Mouse (Mus musculus): ENCODE data around the gene Ltc4s.

DNA sequence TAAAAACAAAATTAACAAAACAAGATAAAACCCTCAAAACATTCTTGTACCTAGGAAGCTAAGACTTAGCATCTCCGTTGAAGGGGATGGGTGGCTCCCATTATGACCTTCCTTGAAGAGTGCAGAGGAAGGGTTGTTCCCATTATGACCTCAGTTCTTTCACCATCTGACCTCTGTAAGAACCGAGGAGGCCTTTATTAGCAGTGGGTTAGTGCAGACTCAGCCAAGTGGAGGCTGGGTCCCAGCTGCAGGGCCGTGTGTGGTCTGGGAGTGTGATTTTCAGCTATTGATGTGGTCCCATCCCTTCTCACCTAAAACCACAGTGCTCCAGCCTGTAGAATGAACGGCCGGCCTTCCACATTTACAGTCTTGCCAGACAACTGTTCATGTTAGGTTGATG, 6.9 kb upstream of the Ltc4s start:
- TF ChIP-seq POLR2A (IDR thresholded peaks at IDR 0.05; ENCODE audit: insufficient read depth, low read depth, low read length) = no peak
- TF ChIP-seq CTCF (IDR thresholded peaks at IDR 0.05; ENCODE audit: insufficient read depth, low read depth, low read length) = no peak
